Mouse (Mus musculus): Measurements from ENCODE around the gene Grm7. TPM values are rescaled to one million over a fixed set of nuclear protein-coding genes. Genes with fewer than 3 reads are reported as not detected.

The Grm7 gene
- polyA plus RNA-seq, 1 experiment from 2014 or later = 4.4 TPM

DNA sequence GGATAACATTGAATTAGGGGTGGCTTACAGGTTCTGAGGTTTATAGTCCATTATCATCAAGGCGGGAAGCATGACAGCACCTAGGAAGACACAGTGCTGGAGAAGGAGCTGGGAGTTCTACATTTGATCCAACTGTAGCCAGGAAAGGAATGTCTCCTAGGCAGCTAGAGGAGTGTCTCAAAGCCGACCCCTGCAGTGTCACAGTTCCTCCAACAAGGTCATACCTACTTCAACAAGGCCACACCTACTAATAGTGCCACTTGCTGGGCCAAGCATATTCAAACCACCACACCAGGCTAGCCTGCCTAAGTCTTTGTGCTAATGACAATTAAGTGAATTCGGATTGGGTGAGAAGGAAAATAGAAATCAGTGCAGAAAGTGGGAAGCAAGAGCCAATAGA lies 965.0 kb downstream of the Grm7 start:
- no peaks in the 10 kb centered on the region for H3K27me3 ChIP-seq
- H3K4me2 ChIP-seq (replicated peaks) = no peak overlapping the region
- no peak overlapping the region for H3K27ac ChIP-seq
- no peaks in the 10 kb centered on the region for H3K9me3 ChIP-seq
- H3K4me3 ChIP-seq = no peak overlapping the region
- no peak for ATAC-seq (ENCODE audit: low FRiP score, low read depth)
- WGBS = 80% methylated on average over 3 of the region's 3 CpGs
- H3K9ac ChIP-seq = no peak overlapping the region
- no peaks in the 10 kb centered on the region for H3K36me3 ChIP-seq
- no peaks in the 10 kb centered on the region for H3K4me1 ChIP-seq

DNA sequence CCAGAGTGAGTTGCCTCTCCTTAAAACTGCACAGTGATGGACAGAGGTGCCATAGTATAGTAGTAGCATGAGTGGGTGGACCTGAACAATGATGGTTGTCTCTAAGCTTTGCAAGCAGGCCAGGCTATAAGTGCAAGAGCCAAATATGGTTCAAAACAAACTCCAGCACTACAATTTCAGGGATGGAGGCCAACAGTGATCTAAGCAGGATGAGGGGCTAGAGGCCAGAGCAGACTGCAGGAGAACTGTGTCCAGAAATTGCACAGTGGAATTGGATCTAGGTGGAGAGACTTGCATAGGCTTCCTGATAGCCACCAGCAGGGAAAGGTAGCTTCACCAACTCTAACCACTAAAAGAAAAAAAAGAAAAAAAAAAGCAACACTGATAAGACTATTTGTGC lies 968.5 kb downstream of the Grm7 start:
- Histone ChIP-seq H3K9me3 (no peaks in the 10 kb centered on the region), H3K4me3 (no peak overlapping the region), H3K4me2 (replicated peaks) (no peak overlapping the region), H3K27me3 (no peaks in the 10 kb centered on the region), H3K27ac (no peak overlapping the region), H3K9ac (no peak overlapping the region), H3K36me3 (no peaks in the 10 kb centered on the region), H3K4me1 (no peaks in the 10 kb centered on the region)
- ATAC-seq (ENCODE audit: low FRiP score, low read depth) = no peak

Data from limb, embryonic 13.5 days (tissue).